Mouse (Mus musculus) embryo, embryonic 9.5 days (tissue): Measurements from ENCODE around the gene Olfr509.
"Not testable (repeated sequence)": the region's sequence is repeated elsewhere in the genome, so short reads cannot be mapped to it uniquely, and the experiment has no call there.

Source experiments
- DNase-seq: peaks from one replicate; pipeline ENCODE4 v3.0.0-alpha.2; 2017; ENCODE audit errors: extremely low spot score

Olfr509 gene

GRCm38 (mm10) chr7:108651806-108652205, at the start of gene Olfr509:
Gene Olfr509, minus strand, starts transcription at chr7:108651906.
- no peak for DNase-seq

- DNase-seq: no peak
Observed at GRCm38 (mm10) chr7:108678886-108679285, 27.2 kb upstream of the Olfr509 start.

- DNase-seq: no peak
Observed at GRCm38 (mm10) chr7:108671058-108671457, 19.4 kb upstream of the Olfr509 start.

- no peak for DNase-seq
Observed at GRCm38 (mm10) chr7:108666118-108666517, 14.4 kb upstream of the Olfr509 start, which contains the start of gene Olfr510. Gene Olfr510, plus strand, starts transcription at chr7:108666418.

GRCm38 (mm10) chr7:108662419-108662818, 10.7 kb upstream of the Olfr509 start:
- DNase-seq: no peak

GRCm38 (mm10) chr7:108629694-108630093, 22.0 kb downstream of the Olfr509 start, which contains the start of gene Olfr508:
Gene Olfr508, plus strand, starts transcription at chr7:108629994.
- DNase-seq: no peak

- no peak for DNase-seq
Observed at GRCm38 (mm10) chr7:108621514-108621913, 30.2 kb downstream of the Olfr509 start, which contains the start of gene Olfr507. Gene Olfr507, plus strand, starts transcription at chr7:108621814.

- not testable (repeated sequence) for DNase-seq
Observed at GRCm38 (mm10) chr7:108616781-108617180, 34.9 kb downstream of the Olfr509 start.

GRCm38 (mm10) chr7:108614110-108614509, 37.6 kb downstream of the Olfr509 start:
- DNase-seq: no peak

GRCm38 (mm10) chr7:108610487-108610886, 41.2 kb downstream of the Olfr509 start, which contains the start of gene Olfr506:
Gene Olfr506, plus strand, starts transcription at chr7:108610787.
- no peak for DNase-seq

GRCm38 (mm10) chr7:108601916-108602315, 49.8 kb downstream of the Olfr509 start:
- not testable (repeated sequence) for DNase-seq
